Mouse (Mus musculus): ENCODE measurements at regions not wholly inside any gene's neighbourhood (a gene's known extent, or its start where the extent isn't known, plus 50 kb on each side); places are given as distances from the start of the nearest gene placed in this dataset.
"Not testable (repeated sequence)": the region's sequence is repeated elsewhere in the genome, so short reads cannot be mapped to it uniquely, and the experiment has no call there.

GRCm38 (mm10) chr17:60966401-60966800 is 1914.7 kb downstream of the Efna5 start:
- Histone ChIP-seq H3K9ac (ENCODE audit: low read depth, low read length) (no peak overlapping the region), H3K9me3 (replicated peaks; ENCODE audit: control insufficient read depth, low read length) (no peaks in the 10 kb centered on the region), H3K27me3 (ENCODE audit: control insufficient read depth, insufficient read depth, low read length) (no peaks in the 10 kb centered on the region), H3K4me3 (ENCODE audit: low read depth, low read length) (no peak overlapping the region), H3K4me1 (ENCODE audit: control insufficient read depth, insufficient read depth, low read length) (no peaks in the 10 kb centered on the region), H3K4me2 (no peak overlapping the region), H3K27ac (ENCODE audit: low read depth, low read length) (no peak overlapping the region), H3K36me3 (ENCODE audit: control insufficient read depth, insufficient read depth, low read length) (no peaks in the 10 kb centered on the region)
- no peak for ATAC-seq (replicated peaks; ENCODE audit: insufficient number of reproducible peaks, low FRiP score, low TSS enrichment)
- WGBS (ENCODE audit: insufficient replicate concordance): 83% methylated on average over 1 of the region's 1 CpGs

DNA sequence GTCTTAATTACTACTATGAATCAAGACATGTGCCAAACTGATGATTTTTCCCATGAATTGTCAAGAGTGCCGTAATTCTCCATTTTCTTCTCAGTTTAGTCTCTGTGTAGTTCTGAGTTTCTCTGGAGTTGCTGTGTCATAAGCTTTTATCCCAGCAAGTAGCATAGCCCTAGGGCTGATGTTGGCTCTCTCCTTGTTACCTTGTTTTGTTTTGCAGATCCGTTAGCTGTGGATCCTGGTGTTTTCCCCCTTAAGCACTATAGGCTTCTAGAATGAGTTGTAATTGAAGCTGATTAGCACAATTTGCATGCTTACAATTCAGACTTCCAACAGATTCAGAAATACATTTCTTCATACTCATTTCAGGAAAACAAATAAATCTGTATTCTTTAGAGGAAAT is 1915.5 kb downstream of the Efna5 start:
- ATAC-seq (replicated peaks; ENCODE audit: insufficient number of reproducible peaks, low FRiP score, low TSS enrichment): no peak
- H3K9me3 ChIP-seq (replicated peaks; ENCODE audit: control insufficient read depth, low read length): no peaks in the 10 kb centered on the region
- no peaks in the 10 kb centered on the region for H3K27me3 ChIP-seq (ENCODE audit: control insufficient read depth, insufficient read depth, low read length)
- H3K27ac ChIP-seq (ENCODE audit: low read depth, low read length): no peak overlapping the region
- no peak overlapping the region for H3K4me2 ChIP-seq
- no peak overlapping the region for H3K9ac ChIP-seq (ENCODE audit: low read depth, low read length)
- no peaks in the 10 kb centered on the region for H3K4me1 ChIP-seq (ENCODE audit: control insufficient read depth, insufficient read depth, low read length)
- H3K36me3 ChIP-seq (ENCODE audit: control insufficient read depth, insufficient read depth, low read length): no peaks in the 10 kb centered on the region
- WGBS (ENCODE audit: insufficient replicate concordance): 70% methylated on average over 2 of the region's 2 CpGs
- no peak overlapping the region for H3K4me3 ChIP-seq (ENCODE audit: low read depth, low read length)

- Histone ChIP-seq H3K4me2 (no peak overlapping the region), H3K4me1 (ENCODE audit: control insufficient read depth, insufficient read depth, low read length) (no peaks in the 10 kb centered on the region), H3K27ac (ENCODE audit: low read depth, low read length) (no peak overlapping the region), H3K27me3 (ENCODE audit: control insufficient read depth, insufficient read depth, low read length) (no peaks in the 10 kb centered on the region), H3K9ac (ENCODE audit: low read depth, low read length) (no peak overlapping the region), H3K9me3 (replicated peaks; ENCODE audit: control insufficient read depth, low read length) (no peaks in the 10 kb centered on the region), H3K4me3 (ENCODE audit: low read depth, low read length) (no peak overlapping the region), H3K36me3 (ENCODE audit: control insufficient read depth, insufficient read depth, low read length) (no peaks in the 10 kb centered on the region)
- no peak for ATAC-seq (replicated peaks; ENCODE audit: insufficient number of reproducible peaks, low FRiP score, low TSS enrichment)
- 45% methylated on average over 1 of the region's 1 CpGs for WGBS (ENCODE audit: insufficient replicate concordance)
Observed at GRCm38 (mm10) chr17:60951464-60951863, 1929.7 kb downstream of the Efna5 start.

GRCm38 (mm10) chr17:60937754-60938508 is 1924.8 kb upstream of the Nudt12 start:
- H3K4me1 ChIP-seq (ENCODE audit: control insufficient read depth, insufficient read depth, low read length): no peaks in the 10 kb centered on the region
- no peak overlapping the region for H3K9ac ChIP-seq (ENCODE audit: low read depth, low read length)
- no peaks in the 10 kb centered on the region for H3K27me3 ChIP-seq (ENCODE audit: control insufficient read depth, insufficient read depth, low read length)
- no peak overlapping the region for H3K27ac ChIP-seq (ENCODE audit: low read depth, low read length)
- WGBS (ENCODE audit: insufficient replicate concordance): 25% methylated on average over 1 of the region's 1 CpGs
- H3K4me2 ChIP-seq: no peak overlapping the region
- H3K4me3 ChIP-seq (ENCODE audit: low read depth, low read length): no peak overlapping the region
- no peak for ATAC-seq (replicated peaks; ENCODE audit: insufficient number of reproducible peaks, low FRiP score, low TSS enrichment)
- no peaks in the 10 kb centered on the region for H3K36me3 ChIP-seq (ENCODE audit: control insufficient read depth, insufficient read depth, low read length)
- no peaks in the 10 kb centered on the region for H3K9me3 ChIP-seq (replicated peaks; ENCODE audit: control insufficient read depth, low read length)

DNA sequence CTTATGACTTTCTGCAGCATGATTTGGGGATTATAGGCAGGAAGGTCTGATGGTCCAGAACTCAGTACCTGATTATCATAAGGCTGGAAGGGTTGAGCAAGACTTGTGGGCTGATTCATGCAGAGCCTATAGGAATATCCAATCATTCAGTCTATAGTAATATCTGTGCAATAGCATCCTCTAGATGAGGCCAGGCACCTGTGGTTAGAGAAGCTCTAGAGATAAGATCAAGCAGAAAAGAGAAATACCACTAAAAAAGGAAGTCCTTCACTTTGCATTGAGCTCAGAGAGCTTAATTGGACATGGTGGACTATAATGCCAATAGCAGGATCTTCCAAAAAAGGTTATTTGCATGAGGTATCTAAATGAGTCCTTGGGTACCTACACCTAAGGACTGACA is 1921.1 kb upstream of the Nudt12 start:
- H3K27me3 ChIP-seq (ENCODE audit: control insufficient read depth, insufficient read depth, low read length): no peaks in the 10 kb centered on the region
- H3K9me3 ChIP-seq (replicated peaks; ENCODE audit: control insufficient read depth, low read length): no peaks in the 10 kb centered on the region
- no peaks in the 10 kb centered on the region for H3K36me3 ChIP-seq (ENCODE audit: control insufficient read depth, insufficient read depth, low read length)
- no peak overlapping the region for H3K27ac ChIP-seq (ENCODE audit: low read depth, low read length)
- no peak overlapping the region for H3K4me3 ChIP-seq (ENCODE audit: low read depth, low read length)
- no peak overlapping the region for H3K9ac ChIP-seq (ENCODE audit: low read depth, low read length)
- H3K4me1 ChIP-seq (ENCODE audit: control insufficient read depth, insufficient read depth, low read length): no peaks in the 10 kb centered on the region
- no peak overlapping the region for H3K4me2 ChIP-seq
- no peak for ATAC-seq (replicated peaks; ENCODE audit: insufficient number of reproducible peaks, low FRiP score, low TSS enrichment)

DNA sequence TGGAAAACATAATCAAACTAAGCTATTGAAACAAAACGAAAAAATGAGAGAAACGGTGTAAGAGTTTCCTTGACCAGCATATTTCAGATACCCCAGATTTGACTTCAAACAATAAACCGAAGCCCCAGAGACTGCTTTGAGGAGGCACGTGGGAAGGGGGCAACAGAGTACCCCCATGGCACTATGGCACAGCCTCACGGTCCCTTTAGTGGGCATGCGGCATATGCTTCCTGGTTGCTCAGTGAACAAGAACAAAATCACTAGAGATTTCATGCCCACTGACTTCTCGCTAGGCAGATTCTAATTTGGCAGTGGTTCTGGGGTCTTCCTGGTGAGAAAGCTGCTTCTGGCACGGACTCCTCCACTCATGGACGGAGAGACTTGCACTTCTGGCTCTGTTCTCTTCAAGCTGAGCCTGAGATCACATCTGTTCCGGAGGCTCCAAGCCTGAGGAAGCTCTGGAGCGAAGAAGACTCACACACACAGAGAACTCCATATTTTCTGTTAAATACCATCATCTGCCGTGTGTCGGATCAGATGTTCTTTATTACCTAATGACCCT is 1912.7 kb upstream of the Nudt12 start:
- 83% methylated on average over 13 of the region's 13 CpGs for WGBS (ENCODE audit: insufficient replicate concordance)

DNA sequence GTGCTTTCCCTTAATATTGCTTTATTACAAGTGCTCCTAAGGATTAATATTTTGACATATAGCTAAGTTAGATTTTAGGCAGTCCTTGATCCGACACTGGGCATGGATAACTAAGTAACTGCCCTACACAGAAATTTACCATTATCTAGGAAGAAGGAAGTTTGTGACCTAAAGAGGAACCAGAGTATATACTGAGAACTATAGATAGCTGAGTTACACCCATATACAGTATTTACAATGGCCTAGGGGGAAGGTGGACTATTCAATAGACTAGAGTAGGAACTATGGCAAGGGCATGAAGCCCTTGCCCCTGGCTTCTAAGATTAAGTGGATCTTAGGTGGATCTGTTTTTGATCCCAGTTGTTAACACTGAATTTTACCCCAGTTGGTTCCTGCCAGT is 1869.5 kb upstream of the Nudt12 start:
- 81% methylated on average over 1 of the region's 1 CpGs for WGBS (ENCODE audit: insufficient replicate concordance)

More for the DNA sequence above, 1912.7 kb upstream of the Nudt12 start:
- Histone ChIP-seq H3K4me3 (ENCODE audit: low read depth, low read length) (no peak overlapping the region), H3K4me1 (ENCODE audit: control insufficient read depth, insufficient read depth, low read length) (no peaks in the 10 kb centered on the region), H3K36me3 (ENCODE audit: control insufficient read depth, insufficient read depth, low read length) (no peaks in the 10 kb centered on the region), H3K4me2 (no peak overlapping the region), H3K27me3 (ENCODE audit: control insufficient read depth, insufficient read depth, low read length) (no peaks in the 10 kb centered on the region), H3K9me3 (replicated peaks; ENCODE audit: control insufficient read depth, low read length) (no peaks in the 10 kb centered on the region), H3K9ac (ENCODE audit: low read depth, low read length) (no peak overlapping the region), H3K27ac (ENCODE audit: low read depth, low read length) (no peak overlapping the region)
- ATAC-seq (replicated peaks; ENCODE audit: insufficient number of reproducible peaks, low FRiP score, low TSS enrichment): no peak

DNA sequence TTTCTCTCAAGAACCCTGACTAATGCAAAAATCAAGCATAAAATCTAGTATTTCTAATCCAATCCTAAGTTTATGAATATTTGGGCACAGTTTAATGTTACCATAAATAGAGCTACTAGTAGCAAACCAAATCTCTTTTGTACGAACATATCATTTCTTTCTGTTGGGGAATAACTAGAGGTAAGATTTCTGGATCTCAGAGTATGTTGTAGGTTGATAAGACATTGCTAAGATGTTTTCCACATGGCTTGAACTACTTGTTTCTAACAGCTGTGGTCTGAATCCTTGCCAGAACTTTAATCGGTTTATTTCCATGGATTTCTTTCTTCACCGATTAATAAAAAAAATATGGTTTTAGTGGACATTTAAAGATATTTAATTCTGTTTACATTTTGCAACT is 1844.3 kb upstream of the Nudt12 start:
- no peak overlapping the region for H3K9ac ChIP-seq (ENCODE audit: low read depth, low read length)
- H3K36me3 ChIP-seq (ENCODE audit: control insufficient read depth, insufficient read depth, low read length): no peaks in the 10 kb centered on the region
- H3K4me3 ChIP-seq (ENCODE audit: low read depth, low read length): no peak overlapping the region
- no peak overlapping the region for H3K4me2 ChIP-seq
- ATAC-seq (replicated peaks; ENCODE audit: insufficient number of reproducible peaks, low FRiP score, low TSS enrichment): no peak
- H3K9me3 ChIP-seq (replicated peaks; ENCODE audit: control insufficient read depth, low read length): no peaks in the 10 kb centered on the region
- H3K27me3 ChIP-seq (ENCODE audit: control insufficient read depth, insufficient read depth, low read length): no peaks in the 10 kb centered on the region
- WGBS (ENCODE audit: insufficient replicate concordance): 75% methylated on average over 3 of the region's 3 CpGs
- no peaks in the 10 kb centered on the region for H3K4me1 ChIP-seq (ENCODE audit: control insufficient read depth, insufficient read depth, low read length)
- no peak overlapping the region for H3K27ac ChIP-seq (ENCODE audit: low read depth, low read length)

More for the DNA sequence above, 1869.5 kb upstream of the Nudt12 start:
- not testable (repeated sequence) for H3K9me3 ChIP-seq (replicated peaks; ENCODE audit: control insufficient read depth, low read length); ATAC-seq (replicated peaks; ENCODE audit: insufficient number of reproducible peaks, low FRiP score, low TSS enrichment); H3K4me3 ChIP-seq (ENCODE audit: low read depth, low read length); H3K27me3 ChIP-seq (ENCODE audit: control insufficient read depth, insufficient read depth, low read length); H3K9ac ChIP-seq (ENCODE audit: low read depth, low read length); H3K27ac ChIP-seq (ENCODE audit: low read depth, low read length); H3K36me3 ChIP-seq (ENCODE audit: control insufficient read depth, insufficient read depth, low read length); H3K4me2 ChIP-seq; H3K4me1 ChIP-seq (ENCODE audit: control insufficient read depth, insufficient read depth, low read length)

GRCm38 (mm10) chr17:60854659-60855058 is 1841.5 kb upstream of the Nudt12 start:
- no peak overlapping the region for H3K27ac ChIP-seq (ENCODE audit: low read depth, low read length)
- no peaks in the 10 kb centered on the region for H3K4me1 ChIP-seq (ENCODE audit: control insufficient read depth, insufficient read depth, low read length)
- no peaks in the 10 kb centered on the region for H3K27me3 ChIP-seq (ENCODE audit: control insufficient read depth, insufficient read depth, low read length)
- WGBS (ENCODE audit: insufficient replicate concordance): 62% methylated on average over 3 of the region's 3 CpGs
- H3K9me3 ChIP-seq (replicated peaks; ENCODE audit: control insufficient read depth, low read length): no peaks in the 10 kb centered on the region
- H3K4me2 ChIP-seq: no peak overlapping the region
- no peak overlapping the region for H3K4me3 ChIP-seq (ENCODE audit: low read depth, low read length)
- H3K36me3 ChIP-seq (ENCODE audit: control insufficient read depth, insufficient read depth, low read length): no peaks in the 10 kb centered on the region
- no peak overlapping the region for H3K9ac ChIP-seq (ENCODE audit: low read depth, low read length)
- ATAC-seq (replicated peaks; ENCODE audit: insufficient number of reproducible peaks, low FRiP score, low TSS enrichment): no peak

Data from heart, embryonic 11.5 days (tissue).